Mouse (Mus musculus) layer of hippocampus, adult 2 months (tissue): ENCODE data around the gene Cct2. TPM values are rescaled to one million over a fixed set of nuclear protein-coding genes. Genes with fewer than 3 reads are reported as not detected.
A peak's percentile ranks its signal among the peaks of the same experiment; 100 is the strongest.
"Not testable (repeated sequence)": the region's sequence is repeated elsewhere in the genome, so short reads cannot be mapped to it uniquely, and the experiment has no call there.

Source experiments
- DNase-seq, 2 experiments: peaks; one replicate each; pipeline ENCODE4 v3.0.0; 2022; ENCODE audit warnings: low spot score in 2 of 2
- H3K27ac ChIP-seq: fragments of 200-600 bp; 2 replicates; pipeline ENCODE4 v1.8.1; 2022
- H3K4me3 ChIP-seq: fragments of 200-600 bp; 2 replicates; pipeline ENCODE4 v1.8.1; 2022; ENCODE audit warnings: mild to moderate bottlenecking
- CTCF ChIP-seq: fragments of 200-600 bp; conservative IDR thresholded peaks from 2 replicates; pipeline ENCODE4 v1.8.1; 2022; ENCODE audit warnings: antibody characterized with exemption, mild to moderate bottlenecking, moderate library complexity
- total RNA-seq, 2 experiments: library from RNA; stranded (reverse); gene quantifications; 2 replicates each; pipeline ENCODE4 v1.2.3; 2021

Cct2 gene
- total RNA-seq, 2 experiments from 2014 or later = 167 to 176 TPM

DNA sequence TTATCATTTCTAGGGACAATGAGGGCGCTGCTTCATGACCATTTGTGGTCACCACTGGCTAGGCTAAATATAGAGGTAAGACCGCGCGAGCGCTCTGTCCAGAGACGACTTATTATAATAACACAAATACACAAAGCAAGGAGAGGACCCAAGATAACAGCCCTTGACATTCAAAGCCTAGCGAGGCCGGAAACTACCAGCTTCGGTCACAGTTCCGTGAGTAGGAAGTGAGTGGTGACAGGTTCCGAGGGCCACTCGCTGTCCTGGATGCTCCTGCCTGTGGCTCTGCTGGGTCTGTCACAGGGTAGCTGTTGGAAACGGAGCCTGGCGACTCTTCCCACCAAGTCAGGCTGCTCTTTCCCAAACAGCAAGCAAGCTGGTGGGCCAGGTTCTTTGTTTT is 21.3 kb downstream of the Cct2 start:
- TF ChIP-seq CTCF = no peak
- no peak overlapping the region for H3K27ac ChIP-seq
- H3K4me3 ChIP-seq = no peak overlapping the region
- DNase-seq = no peak

DNA sequence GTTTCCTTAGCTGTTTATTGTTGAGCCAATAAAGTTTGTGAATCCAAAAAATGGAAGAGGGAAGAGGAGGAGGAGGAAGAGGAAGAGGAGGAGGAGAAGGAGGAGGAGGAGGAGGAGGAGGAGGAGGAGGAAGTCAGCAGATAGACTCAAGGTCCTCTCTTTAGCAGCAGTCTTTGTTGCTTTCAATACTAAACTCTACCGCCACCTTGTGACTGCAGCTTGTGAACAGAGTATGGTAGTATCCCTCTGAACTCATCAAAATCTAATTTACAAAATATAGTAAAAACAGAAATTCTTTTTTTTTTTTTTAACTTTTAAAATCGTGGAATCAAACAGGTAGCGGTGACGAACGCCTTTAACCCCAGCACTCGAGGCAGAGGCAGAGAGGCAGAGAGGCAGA is 23.3 kb downstream of the Cct2 start:
- no peak for DNase-seq
- Histone ChIP-seq H3K4me3 (no peak overlapping the region), H3K27ac (no peak overlapping the region)
- peak; percentile 67 for TF ChIP-seq CTCF

DNA sequence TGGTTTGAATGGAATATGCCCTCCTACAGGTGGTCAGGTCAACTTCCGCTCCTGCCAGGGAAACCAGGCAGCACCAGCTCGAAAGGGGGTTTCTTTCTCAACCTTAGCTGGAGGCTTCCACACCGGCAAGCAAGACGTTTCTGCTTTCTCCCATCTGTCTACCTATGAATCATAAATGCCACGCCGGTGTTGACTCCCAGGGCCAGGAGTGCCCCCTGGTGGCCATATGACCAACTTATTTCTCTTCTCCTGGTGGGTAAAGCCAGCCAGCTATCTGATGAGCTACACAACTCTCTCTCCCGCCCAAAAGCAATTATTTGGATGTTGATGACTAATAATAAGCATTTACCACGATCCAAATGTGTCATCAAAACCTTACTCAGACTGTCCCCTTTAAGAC is 29.8 kb downstream of the Cct2 start:
- Histone ChIP-seq H3K4me3 (no peak overlapping the region), H3K27ac (no peak overlapping the region)
- DNase-seq = peak; percentile 76 to 82
- peak; percentile 89 for TF ChIP-seq CTCF

DNA sequence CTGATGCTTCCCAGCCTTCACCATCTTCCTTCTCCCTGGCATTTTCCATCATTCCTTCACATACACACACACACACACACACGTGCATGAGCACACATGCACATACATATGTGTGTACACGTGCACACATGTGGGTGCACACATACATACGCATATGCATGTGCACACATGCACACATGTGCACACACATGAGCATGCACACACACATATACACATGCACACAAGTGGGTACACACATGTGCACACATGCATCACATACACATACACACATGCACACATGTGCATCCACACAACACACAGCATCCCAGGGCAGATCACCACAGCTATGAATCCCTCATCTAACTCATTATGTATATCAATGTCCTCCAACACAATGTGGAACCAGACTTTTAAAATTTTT is 32.5 kb downstream of the Cct2 start:
- no peak overlapping the region for H3K4me3 ChIP-seq
- TF ChIP-seq CTCF = no peak
- DNase-seq = no peak
- no peak overlapping the region for H3K27ac ChIP-seq

DNA sequence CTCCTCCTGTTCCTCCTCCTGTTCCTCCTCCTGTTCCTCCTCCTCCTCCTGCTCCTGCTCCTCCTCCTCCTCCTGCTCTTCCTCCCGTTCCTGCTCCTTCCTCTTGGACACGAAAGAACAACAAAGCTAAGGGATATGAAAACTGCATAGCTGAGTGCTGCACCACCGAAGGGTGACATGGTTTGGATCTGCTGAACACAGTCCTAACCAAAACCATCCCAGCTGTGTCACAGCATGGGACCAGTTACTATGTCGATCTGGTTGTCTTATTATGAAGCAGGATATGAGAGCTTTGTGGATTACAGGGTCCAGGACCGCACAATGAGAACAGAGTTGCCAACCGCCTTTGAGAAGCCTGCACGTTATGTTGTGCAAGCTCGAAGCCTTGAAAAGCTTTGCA is 37.4 kb downstream of the Cct2 start:
- DNase-seq = no peak
- no peak overlapping the region for H3K4me3 ChIP-seq
- TF ChIP-seq CTCF = no peak
- H3K27ac ChIP-seq = no peak overlapping the region

DNA sequence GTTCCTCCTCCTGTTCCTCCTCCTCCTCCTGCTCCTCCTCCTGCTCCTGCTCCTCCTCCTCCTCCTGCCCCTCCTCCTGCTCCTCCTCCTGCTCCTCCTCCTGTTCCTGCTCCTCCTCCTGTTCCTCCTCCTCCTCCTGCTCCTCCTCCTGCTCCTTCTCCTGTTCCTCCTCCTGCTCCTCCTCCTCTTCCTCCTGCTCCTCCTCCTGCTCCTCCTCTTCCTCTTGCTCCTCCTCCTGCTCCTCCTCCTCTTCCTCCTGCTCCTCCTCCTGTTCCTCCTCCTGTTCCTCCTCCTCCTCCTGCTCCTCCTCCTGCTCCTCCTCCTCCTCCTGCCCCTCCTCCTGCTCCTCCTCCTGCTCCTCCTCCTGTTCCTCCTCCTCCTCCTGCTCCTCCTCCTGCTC is 37.8 kb downstream of the Cct2 start:
- H3K4me3 ChIP-seq, H3K27ac ChIP-seq, DNase-seq: not testable (repeated sequence)

DNA sequence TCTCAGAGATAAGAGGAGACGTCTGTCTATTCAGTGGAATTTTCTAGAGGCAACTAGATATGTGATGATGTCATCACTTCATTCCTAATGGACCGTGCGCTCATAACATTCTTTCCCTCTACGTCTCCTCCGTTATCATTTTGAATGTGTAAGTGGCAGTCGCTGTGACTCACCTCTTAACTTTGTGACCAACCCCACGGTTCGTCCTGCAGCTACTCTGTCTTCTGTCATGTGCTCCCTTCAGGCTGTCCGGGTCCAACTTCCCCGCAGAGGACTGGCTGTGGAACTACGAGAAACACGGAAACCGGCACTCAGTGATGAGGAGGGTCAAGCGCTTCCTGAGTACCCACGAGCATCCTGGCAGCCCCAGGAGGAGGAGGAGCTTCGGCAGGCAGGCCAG is 39.9 kb downstream of the Cct2 start:
- H3K27ac ChIP-seq = no peak overlapping the region
- no peak for TF ChIP-seq CTCF
- H3K4me3 ChIP-seq = no peak overlapping the region
- no peak for DNase-seq

DNA sequence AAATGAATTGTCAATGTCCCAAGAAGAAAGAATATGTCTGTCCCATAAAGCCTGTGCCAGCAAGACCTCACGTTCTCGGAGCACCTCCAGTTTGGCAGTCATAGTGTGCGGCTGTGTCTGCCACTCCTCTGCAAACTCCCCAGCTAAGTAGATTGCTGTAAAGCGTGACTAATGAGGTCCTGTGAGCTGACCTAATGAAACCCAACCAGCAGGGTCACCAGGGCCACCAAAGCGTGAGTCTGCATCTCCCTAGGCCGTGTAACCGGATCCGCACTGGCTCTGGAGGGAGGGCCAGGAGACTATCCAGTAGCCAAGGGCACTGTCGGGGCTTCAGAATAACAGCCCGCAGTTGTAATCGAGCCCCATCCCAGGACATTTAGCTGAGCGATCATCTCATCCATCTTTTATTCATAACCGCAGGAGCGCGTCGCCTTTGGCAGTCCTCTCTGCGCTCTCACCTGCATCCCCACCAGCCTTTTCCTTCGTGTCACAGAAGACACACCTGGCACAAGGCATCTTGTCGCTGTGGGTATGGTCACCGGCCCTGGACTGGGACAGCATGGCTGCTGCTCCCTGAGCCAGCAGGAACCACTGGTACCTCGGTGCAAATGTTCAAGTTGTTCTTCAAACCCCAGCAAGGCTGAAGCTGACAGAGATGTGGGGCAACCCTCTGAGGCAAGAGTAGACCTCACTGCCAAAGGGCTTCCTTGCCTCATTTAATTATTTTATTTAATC is 42.4 kb downstream of the Cct2 start:
- Histone ChIP-seq H3K4me3 (no peak overlapping the region), H3K27ac (no peak overlapping the region)
- DNase-seq = no peak
- no peak for TF ChIP-seq CTCF

DNA sequence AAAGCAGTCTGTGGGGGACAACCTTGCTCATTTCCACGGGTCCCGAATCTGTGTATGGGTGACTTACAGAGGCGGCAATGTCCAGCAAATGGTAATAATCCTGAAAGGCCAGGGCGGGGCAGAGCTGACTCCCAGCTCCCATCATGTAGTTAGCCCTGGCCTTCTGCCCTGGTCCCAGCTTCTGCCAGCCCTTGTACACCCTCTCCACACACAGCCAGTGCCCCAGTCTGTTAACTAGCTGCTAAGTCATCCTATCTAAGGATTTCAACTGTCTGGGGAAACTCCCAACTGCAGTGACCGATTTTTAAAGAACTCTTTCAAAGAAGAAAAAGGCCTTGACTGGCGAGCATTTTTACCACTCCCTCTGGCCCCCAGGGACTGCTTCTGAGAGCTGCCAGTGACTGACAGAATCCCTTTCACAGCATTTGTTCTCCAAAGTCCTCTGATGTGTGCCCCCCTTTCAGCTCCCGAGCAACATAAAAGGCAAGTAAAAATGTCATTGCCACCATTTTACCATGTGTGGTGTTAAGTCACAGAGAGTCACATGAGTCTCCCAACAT is 45.3 kb downstream of the Cct2 start:
- H3K27ac ChIP-seq = no peak overlapping the region
- DNase-seq = no peak
- no peak for TF ChIP-seq CTCF
- H3K4me3 ChIP-seq = no peak overlapping the region

DNA sequence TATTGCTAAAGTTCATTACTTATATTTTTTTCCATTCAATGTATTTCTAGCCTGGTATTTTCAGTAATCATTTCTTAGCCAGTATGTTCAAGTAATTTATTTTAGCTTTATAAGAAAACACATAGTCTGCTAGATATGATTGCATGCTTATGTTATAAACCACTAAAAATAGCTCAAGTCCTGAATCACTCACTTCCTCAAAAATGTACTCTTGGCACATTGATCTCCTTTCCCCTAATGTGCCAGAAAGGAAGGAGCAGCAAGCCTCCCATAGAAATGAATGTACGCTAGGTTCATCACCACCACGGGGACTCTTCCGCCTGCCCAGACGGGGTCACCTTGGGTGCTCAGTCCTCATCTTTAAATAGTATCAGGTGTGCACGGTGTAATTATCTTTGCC is 49.0 kb downstream of the Cct2 start:
- no peak for DNase-seq
- H3K4me3 ChIP-seq = no peak overlapping the region
- no peak for TF ChIP-seq CTCF
- H3K27ac ChIP-seq = peak overlapping the region; percentile 79; the same call in 1 of the 2 replicates

DNA sequence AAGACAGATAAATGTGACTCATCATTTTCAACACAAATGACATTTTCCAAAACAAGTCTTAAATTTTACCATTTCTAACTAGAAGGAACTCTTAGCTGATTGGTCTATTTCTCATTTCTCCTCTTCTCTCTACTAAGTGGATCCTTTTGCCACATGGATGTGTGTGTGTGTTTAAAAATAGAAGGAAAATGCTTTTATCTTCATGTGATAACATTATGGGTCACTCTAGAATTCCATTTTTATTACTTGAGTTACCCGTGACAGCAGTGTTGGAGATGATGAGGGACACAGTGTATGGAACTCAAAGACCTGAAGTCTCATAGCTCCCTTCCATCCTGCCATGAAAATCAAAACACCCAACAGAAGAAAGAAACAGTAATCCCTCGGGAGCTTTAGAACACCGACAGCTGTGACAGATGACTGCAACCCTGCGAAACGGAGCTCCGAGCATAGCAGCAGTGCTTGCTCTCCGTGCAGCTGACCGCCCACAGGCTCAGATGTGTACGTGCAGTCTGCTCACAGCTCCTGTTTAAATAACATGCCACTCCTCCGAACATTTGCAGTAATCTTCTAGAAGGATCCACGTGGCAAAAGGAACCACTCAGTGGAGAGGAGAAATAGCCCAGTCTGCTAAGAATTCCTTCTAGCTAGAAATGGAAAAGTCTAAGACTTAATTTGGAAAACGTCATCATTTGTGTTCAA is 49.8 kb downstream of the Cct2 start:
- Histone ChIP-seq H3K4me3 (no peak overlapping the region), H3K27ac (peak overlapping the region; percentile 79)
- TF ChIP-seq CTCF = peak; percentile 19; the same call in 1 of the 2 replicates
- DNase-seq = peak; percentile 20 to 42

DNA sequence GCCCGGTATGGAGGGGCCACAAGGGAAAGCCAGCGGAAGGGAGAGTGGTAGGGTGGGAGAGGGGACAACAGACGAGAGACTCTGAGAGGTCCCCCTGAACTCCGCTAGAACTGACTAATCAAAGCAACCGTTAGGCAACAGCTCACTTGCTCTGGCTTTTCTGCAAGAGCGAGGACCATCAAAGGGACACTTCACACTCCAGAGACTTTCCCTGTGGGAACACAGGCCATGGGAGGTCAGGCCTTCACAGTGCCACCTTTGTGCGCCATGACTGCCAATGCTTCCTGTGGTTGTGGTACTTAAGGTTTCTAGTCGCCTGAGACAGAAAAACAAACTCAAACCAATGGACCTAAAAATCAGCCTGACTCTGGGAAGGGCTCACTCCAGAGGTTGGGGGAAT is 52.6 kb downstream of the Cct2 start:
- no peak for DNase-seq
- TF ChIP-seq CTCF = no peak
- Histone ChIP-seq H3K4me3 (no peak overlapping the region), H3K27ac (no peak overlapping the region)

DNA sequence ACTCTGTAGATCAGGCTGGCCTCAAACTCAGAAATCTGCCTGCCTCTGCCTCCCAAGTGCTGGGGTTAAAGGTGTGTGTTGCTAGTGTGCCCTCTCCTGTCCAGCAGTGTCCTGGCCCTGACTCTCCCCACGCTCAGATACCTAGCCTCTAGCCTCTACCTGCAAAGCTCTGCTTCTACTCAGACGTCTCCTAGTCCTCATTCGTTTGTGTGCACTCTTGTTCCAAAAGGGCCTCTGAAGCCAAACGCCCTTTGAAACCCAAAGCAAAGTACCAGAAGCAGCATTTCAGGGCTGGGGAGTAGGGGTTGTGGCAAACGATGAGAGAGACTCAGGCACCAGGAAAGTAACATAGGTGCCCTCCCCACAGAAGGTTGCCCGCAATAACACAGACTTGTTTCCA is 53.9 kb downstream of the Cct2 start:
- no peak for DNase-seq
- no peak overlapping the region for H3K27ac ChIP-seq
- no peak for TF ChIP-seq CTCF
- H3K4me3 ChIP-seq = no peak overlapping the region
